Mouse (Mus musculus): ENCODE results near the gene Gm49388. TPM values are rescaled to one million over a fixed set of nuclear protein-coding genes. Genes with fewer than 3 reads are reported as not detected.
"Not testable (repeated sequence)": the region's sequence is repeated elsewhere in the genome, so short reads cannot be mapped to it uniquely, and the experiment has no call there.

Gene Gm49388
- polyA plus RNA-seq, 1 experiment from 2014 or later, result not detected

DNA sequence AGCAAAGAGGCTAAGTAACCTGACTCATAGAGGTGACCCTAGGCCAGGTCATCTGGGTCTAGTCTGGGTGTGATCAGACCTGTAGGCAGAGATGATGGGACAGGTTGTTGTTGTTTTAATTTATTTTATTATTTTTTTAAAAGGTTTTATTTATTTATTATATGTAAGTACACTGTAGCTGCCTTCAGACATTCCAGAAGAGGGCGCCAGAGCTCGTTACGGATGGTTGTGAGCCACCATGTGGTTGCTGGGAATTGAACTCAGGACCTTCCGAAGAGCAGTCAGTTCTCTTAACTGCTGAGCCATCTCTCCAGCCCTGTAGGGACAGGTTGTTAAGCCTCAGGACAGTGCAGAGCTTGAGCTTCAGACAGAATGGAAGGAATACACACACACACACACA, 52.5 kb downstream of the Gm49388 start:
- 69% methylated on average over 4 of the region's 4 CpGs for WGBS
- H3K36me3 ChIP-seq; DNase-seq (ENCODE audit: low spot score); H3K9me3 ChIP-seq; H3K4me3 ChIP-seq; H3K27me3 ChIP-seq (ENCODE audit: insufficient read depth, poor library complexity, severe bottlenecking); H3K27ac ChIP-seq: not testable (repeated sequence)
- peaks cover 12% of the 10 kb centered on the region for H3K4me1 ChIP-seq

DNA sequence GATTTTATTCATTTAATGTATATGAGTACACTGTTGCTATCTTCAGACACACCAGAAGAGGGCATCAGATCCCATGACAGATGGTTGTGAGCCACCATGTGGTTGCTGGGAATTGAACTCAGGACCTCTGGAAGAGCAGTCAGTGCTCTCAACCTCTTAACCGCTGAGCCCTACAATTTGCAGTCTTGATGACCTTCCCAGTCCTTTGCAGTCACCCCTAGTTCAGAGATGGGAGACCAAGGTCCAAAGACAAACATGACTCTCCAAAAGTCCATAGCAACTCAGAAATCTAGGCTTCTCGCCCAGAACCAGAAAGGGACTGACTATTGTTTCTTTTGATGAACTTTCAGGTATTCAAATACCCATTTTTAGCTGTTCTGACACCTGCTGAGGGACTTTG, 54.6 kb downstream of the Gm49388 start:
- WGBS, result 68% methylated on average over 2 of the region's 2 CpGs
- not testable (repeated sequence) for H3K4me3 ChIP-seq; H3K27me3 ChIP-seq (ENCODE audit: insufficient read depth, poor library complexity, severe bottlenecking); DNase-seq (ENCODE audit: low spot score); H3K27ac ChIP-seq; H3K9me3 ChIP-seq
- Histone ChIP-seq H3K36me3 (peaks cover 19% of the 10 kb centered on the region), H3K4me1 (peaks cover 14% of the 10 kb centered on the region)

DNA sequence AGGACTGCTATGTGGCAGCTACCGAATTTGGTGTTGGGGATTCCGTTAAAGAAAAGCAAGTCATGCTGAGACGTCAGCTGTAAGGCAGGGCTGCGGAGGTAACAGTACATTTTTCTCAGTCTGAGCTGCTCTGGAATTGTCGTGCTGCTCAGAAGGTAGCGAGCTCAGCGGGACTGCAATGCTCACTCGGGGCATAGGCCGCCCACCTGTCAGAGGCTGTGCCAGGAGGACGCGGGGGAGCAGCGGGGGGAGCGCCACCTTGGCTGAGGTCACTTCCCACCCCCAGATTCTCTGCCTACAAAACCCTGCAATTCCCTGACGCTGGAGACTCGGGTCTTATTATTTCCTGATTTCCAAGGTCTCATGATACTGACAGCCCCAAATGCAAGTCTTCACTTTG, 55.5 kb downstream of the Gm49388 start:
- H3K4me3 ChIP-seq, result peak overlapping the region; percentile 81
- no peaks in the 10 kb centered on the region for H3K9me3 ChIP-seq
- H3K27me3 ChIP-seq (ENCODE audit: insufficient read depth, poor library complexity, severe bottlenecking), result no peaks in the 10 kb centered on the region
- peak overlapping the region; percentile 93 for H3K27ac ChIP-seq
- peaks cover 14% of the 10 kb centered on the region for H3K4me1 ChIP-seq
- peaks cover 25% of the 10 kb centered on the region for H3K36me3 ChIP-seq
- 5% methylated on average over 15 of the region's 15 CpGs for WGBS
- DNase-seq (ENCODE audit: low spot score), result peak; percentile 83

DNA sequence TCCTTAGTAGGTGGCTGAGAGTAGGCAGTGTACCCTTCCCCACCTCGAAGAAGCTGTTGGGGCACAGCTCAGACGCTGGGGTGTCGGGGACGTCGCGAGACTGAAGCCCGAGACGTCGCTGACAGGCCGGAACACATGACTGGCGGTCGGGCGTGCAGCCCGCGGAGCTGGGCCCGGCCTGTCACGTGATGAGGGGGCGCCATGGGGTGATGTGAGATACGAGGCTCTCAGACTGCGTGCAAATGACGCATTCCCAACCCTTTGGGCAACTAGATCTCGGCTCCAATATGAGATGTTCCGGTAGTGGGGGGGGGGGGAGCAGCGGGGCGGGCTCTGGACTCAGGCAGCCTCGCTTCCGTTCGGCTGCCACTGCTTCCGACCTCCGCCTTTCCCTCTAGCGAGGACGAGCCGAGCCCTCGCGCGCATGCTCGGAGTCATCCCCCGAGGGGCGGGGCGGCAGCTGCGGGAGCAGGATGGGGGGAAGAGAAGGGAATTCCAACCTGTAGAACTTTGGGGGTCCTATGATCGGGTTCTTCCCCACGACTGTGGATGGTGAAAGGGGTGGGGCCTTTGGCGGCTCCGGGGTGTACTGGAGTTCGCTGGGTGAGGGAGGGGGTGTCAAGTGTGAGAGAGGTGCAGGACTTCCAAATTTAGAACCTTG, 56.1 kb downstream of the Gm49388 start:
- Histone ChIP-seq H3K27ac (peak overlapping the region; percentile 93), H3K4me3 (peak overlapping the region; percentile 81), H3K4me1 (peaks cover 14% of the 10 kb centered on the region), H3K9me3 (no peaks in the 10 kb centered on the region), H3K27me3 (ENCODE audit: insufficient read depth, poor library complexity, severe bottlenecking) (no peaks in the 10 kb centered on the region), H3K36me3 (peaks cover 31% of the 10 kb centered on the region)
- DNase-seq (ENCODE audit: low spot score), result peak; percentile 96
- under 1% methylated on average over 46 of the region's 46 CpGs for WGBS

DNA sequence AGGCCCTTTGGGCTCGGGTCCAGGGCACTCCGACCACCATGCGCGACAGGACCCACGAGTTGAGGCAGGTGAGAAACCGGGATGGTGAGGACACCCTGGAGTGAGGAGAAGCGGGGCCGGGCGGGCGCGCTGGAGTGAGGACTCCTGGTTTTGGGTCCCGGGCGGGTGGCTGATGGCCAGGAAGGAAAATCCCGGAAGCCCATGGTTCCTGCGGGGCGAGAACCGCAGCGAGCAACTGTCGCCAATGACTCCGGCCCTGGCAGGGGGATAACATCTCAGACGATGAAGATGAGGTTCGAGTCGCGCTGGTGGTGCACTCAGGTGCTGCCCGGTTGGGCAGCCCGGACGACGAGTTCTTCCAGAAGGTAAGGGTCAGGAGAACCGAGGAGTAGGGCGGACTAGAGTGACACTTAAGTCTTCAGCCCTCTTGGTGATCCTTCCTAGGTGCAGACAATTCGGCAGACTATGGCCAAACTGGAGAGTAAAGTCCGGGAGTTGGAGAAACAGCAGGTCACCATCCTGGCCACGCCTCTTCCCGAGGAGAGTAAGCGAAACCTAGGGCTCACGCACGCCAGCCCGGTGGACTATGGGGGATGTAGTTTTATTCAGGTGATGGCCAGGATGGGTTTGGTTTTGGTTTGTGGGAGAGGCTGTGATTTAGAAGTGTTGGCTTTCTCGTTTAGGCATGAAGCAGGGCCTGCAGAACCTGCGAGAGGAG, 56.8 kb downstream of the Gm49388 start:
- Histone ChIP-seq H3K27me3 (ENCODE audit: insufficient read depth, poor library complexity, severe bottlenecking) (no peaks in the 10 kb centered on the region), H3K36me3 (peaks cover 38% of the 10 kb centered on the region), H3K4me1 (peaks cover 14% of the 10 kb centered on the region), H3K9me3 (no peaks in the 10 kb centered on the region), H3K27ac (peak overlapping the region; percentile 93), H3K4me3 (peak overlapping the region; percentile 81)
- DNase-seq (ENCODE audit: low spot score), result peak; percentile 94
- under 1% methylated on average over 40 of the region's 40 CpGs for WGBS

DNA sequence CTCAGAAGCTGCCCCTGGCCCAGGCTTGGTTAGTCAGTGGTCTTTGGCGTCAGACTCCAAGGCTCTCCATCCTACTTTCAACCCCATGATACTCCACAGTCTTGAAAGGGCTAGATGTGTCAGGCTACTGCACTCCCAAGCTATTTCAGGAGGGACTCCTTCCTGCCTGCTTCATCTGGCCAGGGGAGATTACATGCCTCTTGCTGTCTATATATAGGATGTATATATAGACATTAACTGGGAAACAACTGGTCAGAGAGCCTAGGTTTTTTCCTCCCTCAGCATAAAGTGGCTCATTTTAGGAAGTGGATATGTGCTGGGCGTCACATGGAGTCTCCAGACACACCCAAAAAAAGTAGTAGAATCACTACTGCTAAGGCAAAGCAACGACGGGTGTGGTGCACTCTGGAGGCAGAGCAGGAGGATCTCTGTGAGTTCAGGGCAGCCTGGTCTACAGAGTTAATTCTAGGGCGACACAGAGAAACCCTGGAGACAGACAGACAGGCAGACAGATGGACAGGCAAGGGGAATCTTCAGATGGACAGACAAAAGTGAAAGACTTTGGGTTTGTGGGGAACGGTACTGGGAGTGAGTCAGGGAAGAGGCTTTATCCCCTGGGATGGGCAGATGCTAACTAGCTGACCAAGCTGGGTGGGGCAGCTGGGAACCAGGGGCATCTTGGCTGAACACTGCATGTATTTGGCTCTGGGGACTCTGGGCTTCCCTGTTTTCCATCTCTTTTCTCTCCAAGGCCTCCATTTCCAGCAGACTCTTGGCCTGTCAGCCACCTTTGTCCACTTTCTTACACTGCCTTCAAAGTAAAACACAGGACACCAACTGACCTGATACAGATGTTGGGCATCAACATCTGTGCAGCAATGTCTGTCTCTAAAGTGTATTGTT, 64.8 kb downstream of the Gm49388 start:
- Histone ChIP-seq H3K27me3 (ENCODE audit: insufficient read depth, poor library complexity, severe bottlenecking) (no peaks in the 10 kb centered on the region), H3K9me3 (no peaks in the 10 kb centered on the region), H3K27ac (no peak overlapping the region), H3K4me1 (0 out of 2 replicates have a peak, but pooled peaks cover 5% of the 10 kb centered on the region), H3K36me3 (peaks cover 36% of the 10 kb centered on the region), H3K4me3 (no peak overlapping the region)
- DNase-seq (ENCODE audit: low spot score), result no peak
- WGBS, result 67% methylated on average over 6 of the region's 6 CpGs

DNA sequence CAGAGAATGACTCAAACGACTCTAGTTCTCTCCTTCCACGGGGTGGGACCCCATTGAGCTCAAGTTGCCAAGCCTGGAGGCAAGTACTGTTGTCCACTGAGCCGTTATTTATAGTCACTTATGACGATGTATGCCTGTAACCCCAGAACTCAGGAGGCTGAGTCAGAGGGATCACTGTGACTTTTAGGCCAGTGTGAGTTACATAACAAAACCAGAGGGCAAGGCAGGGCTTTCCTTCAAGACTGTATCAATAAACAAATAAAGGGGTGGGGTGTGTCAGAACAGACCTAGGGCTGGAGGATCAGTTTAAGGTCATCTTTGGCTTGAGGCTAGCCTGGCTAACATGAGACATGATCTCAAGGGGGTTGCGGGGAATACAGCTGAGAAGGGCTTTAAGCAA, 65.5 kb downstream of the Gm49388 start:
- no peak overlapping the region for H3K27ac ChIP-seq
- no peak overlapping the region for H3K4me3 ChIP-seq
- 0 out of 2 replicates have a peak, but pooled peaks cover 5% of the 10 kb centered on the region for H3K4me1 ChIP-seq
- no peak for DNase-seq (ENCODE audit: low spot score)
- H3K36me3 ChIP-seq, result peaks cover 30% of the 10 kb centered on the region
- H3K9me3 ChIP-seq, result no peaks in the 10 kb centered on the region
- no peaks in the 10 kb centered on the region for H3K27me3 ChIP-seq (ENCODE audit: insufficient read depth, poor library complexity, severe bottlenecking)
- 70% methylated on average over 5 of the region's 5 CpGs for WGBS

Other genes starting within 250 kb of the Gm49388 start
- gene Tmem265, start 224.2 kb upstream of the Gm49388 start, polyA plus RNA-seq (2016; fragmentation: Nextera tagmentation; extraction: Ambion mirVana), result 4.7 and 5.2 TPM in 2 replicates
- 44.2 and 46.6 TPM in 2 replicates for gene Phkg2, start 212.3 kb upstream of the Gm49388 start, polyA plus RNA-seq (2016; fragmentation: Nextera tagmentation; extraction: Ambion mirVana)
- gene Ccdc189, start 197.0 kb upstream of the Gm49388 start, polyA plus RNA-seq (2016; fragmentation: Nextera tagmentation; extraction: Ambion mirVana), result 9.5 and 10.2 TPM in 2 replicates
- gene Rnf40, start 196.8 kb upstream of the Gm49388 start, polyA plus RNA-seq (2016; fragmentation: Nextera tagmentation; extraction: Ambion mirVana), result 37.5 and 46.3 TPM in 2 replicates
- gene Zfp629, start 169.8 kb upstream of the Gm49388 start, polyA plus RNA-seq (2016; fragmentation: Nextera tagmentation; extraction: Ambion mirVana), result 13.0 and 13.8 TPM in 2 replicates
- 32.3 and 59.4 TPM in 2 replicates for gene Bcl7c, start 76.7 kb upstream of the Gm49388 start, polyA plus RNA-seq (2016; fragmentation: Nextera tagmentation; extraction: Ambion mirVana)
- gene Ctf1, start 72.9 kb upstream of the Gm49388 start, polyA plus RNA-seq (2016; fragmentation: Nextera tagmentation; extraction: Ambion mirVana), result 3.4 and 6.5 TPM in 2 replicates
- 0.26 TPM in 1 of 2 replicates, not detected in the other for gene Ctf2, start 53.4 kb upstream of the Gm49388 start, polyA plus RNA-seq (2016; fragmentation: Nextera tagmentation; extraction: Ambion mirVana)
- 3.4 and 4.8 TPM in 2 replicates for gene Fbxl19, start 41.1 kb upstream of the Gm49388 start, polyA plus RNA-seq (2016; fragmentation: Nextera tagmentation; extraction: Ambion mirVana)
- 12.9 and 19.8 TPM in 2 replicates for gene Orai3, start 15.8 kb upstream of the Gm49388 start, polyA plus RNA-seq (2016; fragmentation: Nextera tagmentation; extraction: Ambion mirVana)
- gene Setd1a, start 8.9 kb upstream of the Gm49388 start, polyA plus RNA-seq (2016; fragmentation: Nextera tagmentation; extraction: Ambion mirVana), result 13.2 and 23.7 TPM in 2 replicates
- 14.9 and 17.1 TPM in 2 replicates for gene Hsd3b7, start 15.0 kb downstream of the Gm49388 start, polyA plus RNA-seq (2016; fragmentation: Nextera tagmentation; extraction: Ambion mirVana)
- gene Stx4a, start 38.7 kb downstream of the Gm49388 start, polyA plus RNA-seq (2016; fragmentation: Nextera tagmentation; extraction: Ambion mirVana), result 32.4 and 36.3 TPM in 2 replicates
- gene Stx1b, start 38.9 kb downstream of the Gm49388 start, polyA plus RNA-seq (2016; fragmentation: Nextera tagmentation; extraction: Ambion mirVana), result 1.1 and 3.2 TPM in 2 replicates
- 10.6 and 11.7 TPM in 2 replicates for gene Zfp646, start 90.6 kb downstream of the Gm49388 start, polyA plus RNA-seq (2016; fragmentation: Nextera tagmentation; extraction: Ambion mirVana)
- 15.7 and 21.7 TPM in 2 replicates for gene Zfp668, start 91.2 kb downstream of the Gm49388 start, polyA plus RNA-seq (2016; fragmentation: Nextera tagmentation; extraction: Ambion mirVana)
- 1.2 and 1.9 TPM in 2 replicates for gene Prss53, start 105.4 kb downstream of the Gm49388 start, polyA plus RNA-seq (2016; fragmentation: Nextera tagmentation; extraction: Ambion mirVana)
- not detected in 2 replicates for gene Gm21974, start 109.8 kb downstream of the Gm49388 start, polyA plus RNA-seq (2016; fragmentation: Nextera tagmentation; extraction: Ambion mirVana)
- 81.7 and 89.4 TPM in 2 replicates for gene Vkorc1, start 110.0 kb downstream of the Gm49388 start, polyA plus RNA-seq (2016; fragmentation: Nextera tagmentation; extraction: Ambion mirVana)
- 143 and 176 TPM in 2 replicates for gene Bckdk, start 118.5 kb downstream of the Gm49388 start, polyA plus RNA-seq (2016; fragmentation: Nextera tagmentation; extraction: Ambion mirVana)
- 31.0 and 39.7 TPM in 2 replicates for gene Kat8, start 126.9 kb downstream of the Gm49388 start, polyA plus RNA-seq (2016; fragmentation: Nextera tagmentation; extraction: Ambion mirVana)
- 2.3 and 8.9 TPM in 2 replicates for gene Prss8, start 144.5 kb downstream of the Gm49388 start, polyA plus RNA-seq (2016; fragmentation: Nextera tagmentation; extraction: Ambion mirVana)
- gene Prss36, start 161.1 kb downstream of the Gm49388 start, polyA plus RNA-seq (2016; fragmentation: Nextera tagmentation; extraction: Ambion mirVana), result 10.9 and 13.0 TPM in 2 replicates
- 280 and 362 TPM in 2 replicates for gene Fus, start 181.8 kb downstream of the Gm49388 start, polyA plus RNA-seq (2016; fragmentation: Nextera tagmentation; extraction: Ambion mirVana)
- 27.8 and 35.5 TPM in 2 replicates for gene Pycard, start 208.3 kb downstream of the Gm49388 start, polyA plus RNA-seq (2016; fragmentation: Nextera tagmentation; extraction: Ambion mirVana)
- 0.40 and 1.2 TPM in 2 replicates for gene Trim72, start 218.3 kb downstream of the Gm49388 start, polyA plus RNA-seq (2016; fragmentation: Nextera tagmentation; extraction: Ambion mirVana)

Data from heart, embryonic 10.5 days (tissue).